In the genomic region with DNA sequence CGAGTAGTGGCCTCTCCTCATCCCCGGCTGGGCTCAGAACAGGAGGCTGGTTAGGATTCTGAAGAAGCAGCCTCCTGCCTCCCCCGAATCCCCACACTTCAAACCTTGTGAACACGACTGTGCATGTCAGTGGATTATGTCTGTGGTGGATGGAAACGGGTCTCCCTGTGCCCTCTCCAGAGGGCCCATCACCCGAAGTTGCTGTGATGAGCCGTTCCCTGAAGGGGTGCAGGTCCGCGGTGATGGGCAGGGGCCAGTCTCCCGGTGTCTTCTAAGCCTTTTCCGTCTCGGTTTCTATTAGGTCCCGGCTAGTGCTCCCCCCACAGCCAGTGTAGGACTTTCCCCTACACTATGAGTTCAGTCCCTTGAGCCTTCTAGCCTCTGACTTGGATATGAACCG, we compare ENCODE assay signal across 11 mouse cellular contexts. TPM values are rescaled to one million over a fixed set of nuclear protein-coding genes. Genes with fewer than 3 reads are reported as not detected.
DNase-seq lines count a peak whose midpoint lies in the region; ATAC-seq and TF ChIP-seq lines count a peak whose summit lies in the region.
"Had no signal": no experiment of that assay in that cellular context is flagged by ENCODE, and none has a peak within 500 bp of the region (broad histone marks: within the 10 kb centered on the region; RNA-seq: fewer than 3 reads in every experiment).

No protein-coding gene starts in this region.

- DNase-seq in lung, embryonic 14.5 days: no peak
- DNase-seq in lung, postnatal 14 days: no peak
- DNase-seq in forebrain, postnatal 0 days: no peak
- DNase-seq in lung, postnatal 4 days: no peak
- DNase-seq in urinary bladder, postnatal 14 days (ENCODE audit: low spot score): no peak
- DNase-seq: lung, adult 18-20 months had no signal

- TF ChIP-seq CTCF in lung, embryonic 14.5 days (IDR thresholded peaks at IDR 0.05; ENCODE audit: low read depth): no peak
- no peak for TF ChIP-seq CTCF in forebrain, postnatal 0 days (IDR thresholded peaks at IDR 0.05; ENCODE audit: low read depth)

- H3K4me3 ChIP-seq in forebrain, embryonic 12.5 days (replicated peaks): peak overlapping the region; percentile 96; the same call in 1 of the 2 replicates
- no peak overlapping the region for H3K4me3 ChIP-seq in forebrain, embryonic 16.5 days (replicated peaks; ENCODE audit: low read length)
- H3K4me3 ChIP-seq in lung, embryonic 14.5 days (ENCODE audit: low read depth, low read length): no peak overlapping the region
- no peak overlapping the region for H3K4me3 ChIP-seq in forebrain, postnatal 0 days (ENCODE audit: low read depth, low read length)
- H3K4me3 ChIP-seq in myocyte: peak overlapping the region; percentile 45

- TF ChIP-seq POLR2A in myocyte (IDR thresholded peaks at IDR 0.05; ENCODE audit: insufficient read length, low read depth): no peak

- H3K27me3 ChIP-seq in forebrain, embryonic 12.5 days: peaks cover 34% of the 10 kb centered on the region
- peaks cover 16% of the 10 kb centered on the region for H3K27me3 ChIP-seq in forebrain, embryonic 16.5 days (replicated peaks; ENCODE audit: control insufficient read depth, insufficient read depth, low read length)
- H3K27me3 ChIP-seq in lung, embryonic 14.5 days (ENCODE audit: insufficient read depth, low read length): no peaks in the 10 kb centered on the region
- peaks cover 14% of the 10 kb centered on the region for H3K27me3 ChIP-seq in forebrain, postnatal 0 days (ENCODE audit: insufficient read depth, low read length)
- no peaks in the 10 kb centered on the region for H3K27me3 ChIP-seq in myocyte (ENCODE audit: control insufficient read depth, insufficient read depth, insufficient read length)

- H3K4me2 ChIP-seq in forebrain, embryonic 12.5 days: peak overlapping the region; percentile 97; the same call in 1 of the 2 replicates
- H3K4me2 ChIP-seq in forebrain, embryonic 16.5 days (ENCODE audit: low read length): no peak overlapping the region
- peak overlapping the region; percentile 95; the same call in 1 of the 2 replicates for H3K4me2 ChIP-seq in lung, embryonic 14.5 days
- H3K4me2 ChIP-seq in forebrain, postnatal 0 days (ENCODE audit: low read depth): 0 out of 2 replicates have a peak overlapping the region, but pooled peaks have one; percentile 97
- H3K4me2 ChIP-seq in myocyte (ENCODE audit: low read depth): peak overlapping the region; percentile 86

- peak overlapping the region; percentile 45 for H3K9ac ChIP-seq in forebrain, embryonic 12.5 days
- no peak overlapping the region for H3K9ac ChIP-seq in forebrain, embryonic 16.5 days (replicated peaks; ENCODE audit: low read depth, low read length)
- H3K9ac ChIP-seq in lung, embryonic 14.5 days: peak overlapping the region; percentile 93
- H3K9ac ChIP-seq in forebrain, postnatal 0 days: peak overlapping the region; percentile 76; the same call in 1 of the 2 replicates

- peaks cover 25% of the 10 kb centered on the region for H3K4me1 ChIP-seq in forebrain, embryonic 12.5 days
- H3K4me1 ChIP-seq in forebrain, embryonic 16.5 days (replicated peaks; ENCODE audit: control insufficient read depth, insufficient read depth, low read length): peaks cover 23% of the 10 kb centered on the region
- H3K4me1 ChIP-seq in lung, embryonic 14.5 days (ENCODE audit: insufficient read depth): peaks cover 8% of the 10 kb centered on the region
- 0 out of 2 replicates have a peak, but pooled peaks cover 8% of the 10 kb centered on the region for H3K4me1 ChIP-seq in forebrain, postnatal 0 days (ENCODE audit: insufficient read depth)

- ATAC-seq in forebrain, embryonic 12.5 days (ENCODE audit: low FRiP score): no peak
- no peak for ATAC-seq in forebrain, embryonic 16.5 days
- no peak for ATAC-seq in lung, embryonic 14.5 days (ENCODE audit: insufficient read depth)
- no peak for ATAC-seq in forebrain, postnatal 0 days

- H3K79me2 ChIP-seq in myocyte (ENCODE audit: control insufficient read depth, insufficient read depth): peaks cover 10% of the 10 kb centered on the region

- no peak overlapping the region for H3K27ac ChIP-seq in forebrain, embryonic 12.5 days
- H3K27ac ChIP-seq in forebrain, embryonic 16.5 days (ENCODE audit: low read length): no peak overlapping the region
- H3K27ac ChIP-seq in lung, embryonic 14.5 days (ENCODE audit: low read depth): no peak overlapping the region
- no peak overlapping the region for H3K27ac ChIP-seq in forebrain, postnatal 0 days (ENCODE audit: low read depth, low read length)

- H3K9me3 ChIP-seq in forebrain, embryonic 12.5 days: no peaks in the 10 kb centered on the region
- H3K9me3 ChIP-seq in forebrain, embryonic 16.5 days (ENCODE audit: control insufficient read depth, low read length): no peaks in the 10 kb centered on the region
- H3K9me3 ChIP-seq in lung, embryonic 14.5 days (ENCODE audit: low read depth, low read length): no peaks in the 10 kb centered on the region
- H3K9me3 ChIP-seq in forebrain, postnatal 0 days (ENCODE audit: low read length): no peaks in the 10 kb centered on the region

- whole genome bisulfite sequencing in forebrain, embryonic 12.5 days: 84% methylated on average over 14 of the region's 14 CpGs
- 79% methylated on average over 14 of the region's 14 CpGs for WGBS in forebrain, embryonic 16.5 days
- 81% methylated on average over 14 of the region's 14 CpGs for WGBS in lung, embryonic 14.5 days
- WGBS in forebrain, postnatal 0 days: 83% methylated on average over 14 of the region's 14 CpGs

- H3K36me3 ChIP-seq in forebrain, embryonic 12.5 days (replicated peaks): peaks cover 45% of the 10 kb centered on the region
- H3K36me3 ChIP-seq in forebrain, embryonic 16.5 days (ENCODE audit: control insufficient read depth, insufficient read depth): peaks cover 10% of the 10 kb centered on the region
- peaks cover 40% of the 10 kb centered on the region for H3K36me3 ChIP-seq in lung, embryonic 14.5 days (ENCODE audit: insufficient read depth)
- H3K36me3 ChIP-seq in forebrain, postnatal 0 days (ENCODE audit: insufficient read depth): peaks cover 38% of the 10 kb centered on the region
- no peaks in the 10 kb centered on the region for H3K36me3 ChIP-seq in myocyte (ENCODE audit: control insufficient read depth, insufficient read depth)

- H3ac ChIP-seq in myocyte (ENCODE audit: control insufficient read depth, insufficient read length): no peak overlapping the region

TF ChIP-seq in myocyte, 11 proteins besides CTCF, POLR2A, EP300 and RAD21 (continues in another document):
- TF ChIP-seq CEBPB (IDR thresholded peaks at IDR 0.05; ENCODE audit: insufficient read depth, poor library complexity, severe bottlenecking) (no peak), REST (IDR thresholded peaks at IDR 0.05; ENCODE audit: insufficient read depth, insufficient read length) (no peak), E2F4 (IDR thresholded peaks at IDR 0.05; ENCODE audit: insufficient read depth) (no peak), POLR2AphosphoS2 (IDR thresholded peaks at IDR 0.05; ENCODE audit: insufficient read length, low read depth) (no peak), USF1 (IDR thresholded peaks at IDR 0.05; ENCODE audit: low read depth) (no peak), MAX (IDR thresholded peaks at IDR 0.05; ENCODE audit: low read depth) (no peak), MYOG (IDR thresholded peaks at IDR 0.05; ENCODE audit: control insufficient read depth in 1 of 3, insufficient read depth in 1 of 3, insufficient read length in 2 of 3, low read depth in 2 of 3) (no peak), TCF3 (IDR thresholded peaks at IDR 0.05; ENCODE audit: insufficient read length, low read depth) (no peak)

RNA-seq across cellular contexts. Expression of a gene that starts 1.8 kb away (rescaled TPM):
- 20.3 and 21.3 TPM in 2 replicates for polyA plus RNA-seq in forebrain, embryonic 12.5 days (2016; fragmentation: Nextera tagmentation; extraction: Ambion mirVana)
- polyA plus RNA-seq in forebrain, embryonic 16.5 days (2015; fragmentation: Nextera tagmentation; extraction: Ambion mirVana): 20.7 and 21.3 TPM in 2 replicates
- polyA plus RNA-seq in lung, embryonic 14.5 days (2014; fragmentation: Nextera tagmentation; extraction: Ambion mirVana): 31.2 and 31.8 TPM in 2 replicates
- total RNA-seq in forebrain, postnatal 0 days (2014; rRNA removed): 24.4 and 28.5 TPM in 2 replicates
- 9.8 and 12.7 TPM in 2 replicates for polyA plus RNA-seq in forebrain, postnatal 0 days (2015; fragmentation: Nextera tagmentation; extraction: Ambion mirVana)
- polyA plus RNA-seq in myocyte (2012; fragmentation: generic; extraction: Trizol): 30.8 TPM

RNA-seq across cellular contexts. Expression of a gene that starts 7.4 kb away (rescaled TPM):
- polyA plus RNA-seq in forebrain, embryonic 12.5 days (2016; fragmentation: Nextera tagmentation; extraction: Ambion mirVana): 0.43 and 0.46 TPM in 2 replicates
- polyA plus RNA-seq in forebrain, embryonic 16.5 days (2015; fragmentation: Nextera tagmentation; extraction: Ambion mirVana): not detected in 2 replicates
- polyA plus RNA-seq in lung, embryonic 14.5 days (2014; fragmentation: Nextera tagmentation; extraction: Ambion mirVana): not detected in 2 replicates
- total RNA-seq in forebrain, postnatal 0 days (2014; rRNA removed): 0.57 TPM in 1 of 2 replicates, not detected in the other
- polyA plus RNA-seq in forebrain, postnatal 0 days (2015; fragmentation: Nextera tagmentation; extraction: Ambion mirVana): 0.13 TPM in 1 of 2 replicates, not detected in the other
- 0.02 TPM for polyA plus RNA-seq in myocyte (2012; fragmentation: generic; extraction: Trizol)
- polyA plus RNA-seq: gonadal fat pad, adult 2 months; large intestine, adult 2 months had no signal

RNA-seq across cellular contexts. Expression of a gene that starts 20.0 kb away (rescaled TPM):
- 1.5 and 2.7 TPM in 2 replicates for polyA plus RNA-seq in forebrain, embryonic 12.5 days (2016; fragmentation: Nextera tagmentation; extraction: Ambion mirVana)
- 2.4 and 4.0 TPM in 2 replicates for polyA plus RNA-seq in forebrain, embryonic 16.5 days (2015; fragmentation: Nextera tagmentation; extraction: Ambion mirVana)
- 0.36 and 0.65 TPM in 2 replicates for polyA plus RNA-seq in lung, embryonic 14.5 days (2014; fragmentation: Nextera tagmentation; extraction: Ambion mirVana)
- total RNA-seq in forebrain, postnatal 0 days (2014; rRNA removed): 2.6 and 4.4 TPM in 2 replicates
- polyA plus RNA-seq in forebrain, postnatal 0 days (2015; fragmentation: Nextera tagmentation; extraction: Ambion mirVana): 2.7 and 4.2 TPM in 2 replicates
- polyA plus RNA-seq in myocyte (2012; fragmentation: generic; extraction: Trizol): 0.52 TPM

RNA-seq across cellular contexts. Expression of a gene that starts 24.8 kb away (rescaled TPM):
- 5.8 and 6.9 TPM in 2 replicates for polyA plus RNA-seq in forebrain, embryonic 12.5 days (2016; fragmentation: Nextera tagmentation; extraction: Ambion mirVana)
- polyA plus RNA-seq in forebrain, embryonic 16.5 days (2015; fragmentation: Nextera tagmentation; extraction: Ambion mirVana): 4.4 and 6.2 TPM in 2 replicates
- polyA plus RNA-seq in lung, embryonic 14.5 days (2014; fragmentation: Nextera tagmentation; extraction: Ambion mirVana): 19.5 and 20.0 TPM in 2 replicates
- total RNA-seq in forebrain, postnatal 0 days (2014; rRNA removed): 53.3 and 71.4 TPM in 2 replicates
- 8.2 and 11.4 TPM in 2 replicates for polyA plus RNA-seq in forebrain, postnatal 0 days (2015; fragmentation: Nextera tagmentation; extraction: Ambion mirVana)
- 6.5 TPM for polyA plus RNA-seq in myocyte (2012; fragmentation: generic; extraction: Trizol)

RNA-seq across cellular contexts. Expression of a gene that starts 26.7 kb away (rescaled TPM):
- 319 and 331 TPM in 2 replicates for polyA plus RNA-seq in forebrain, embryonic 12.5 days (2016; fragmentation: Nextera tagmentation; extraction: Ambion mirVana)
- 173 and 196 TPM in 2 replicates for polyA plus RNA-seq in forebrain, embryonic 16.5 days (2015; fragmentation: Nextera tagmentation; extraction: Ambion mirVana)
- 428 and 464 TPM in 2 replicates for polyA plus RNA-seq in lung, embryonic 14.5 days (2014; fragmentation: Nextera tagmentation; extraction: Ambion mirVana)
- 313 and 387 TPM in 2 replicates for total RNA-seq in forebrain, postnatal 0 days (2014; rRNA removed)
- polyA plus RNA-seq in forebrain, postnatal 0 days (2015; fragmentation: Nextera tagmentation; extraction: Ambion mirVana): 176 and 212 TPM in 2 replicates
- 1,218 TPM for polyA plus RNA-seq in myocyte (2012; fragmentation: generic; extraction: Trizol)

Comparison
In these comparisons a context has a peak if more than half of its experiments do, and no peak if none do; other contexts are left out.
1. H3K4me3 ChIP-seq: peak in forebrain, embryonic 12.5 days (single experiment) and myocyte (single experiment); none in forebrain, embryonic 16.5 days (single experiment), lung, embryonic 14.5 days (single experiment) and forebrain, postnatal 0 days (single experiment).